Mouse (Mus musculus) B cell, adult (primary cell): ENCODE measurements around the gene Esp6. TPM values are rescaled to one million over a fixed set of nuclear protein-coding genes. Genes with fewer than 3 reads are reported as not detected.

ENCODE experiments used
- total RNA-seq: library from RNA; stranded (reverse); gene quantifications from 4 replicates; pipeline ENCODE4 v1.2.4, GENCODE M21; 2023; ENCODE audit not compliant: inconsistent age

Gene Esp6
- not detected in 4 replicates for total RNA-seq

GRCm38 (mm10) chr17:40561207-40561606, at the start of gene Esp6:
Gene Esp6 (plus strand): TSS chr17:40561507.

GRCm38 (mm10) chr17:40519818-40520217, 41.5 kb upstream of the Esp6 start, which contains the start of gene Esp8:
Gene Esp8 (plus strand): TSS chr17:40520022.

GRCm38 (mm10) chr17:40598294-40598693, 37.0 kb downstream of the Esp6 start, which contains the start of gene Esp4:
Gene Esp4 (plus strand): TSS chr17:40598594.

Other genes with a start within 250 kb of the Esp6 start
- not detected in 4 replicates for gene Crisp1, start 242.3 kb upstream of the Esp6 start, total RNA-seq
- not detected in 4 replicates for gene Esp8, start 41.5 kb upstream of the Esp6 start, total RNA-seq
- gene Esp4, start 37.1 kb downstream of the Esp6 start, total RNA-seq, result not detected in 4 replicates
- gene Esp3, start 70.6 kb downstream of the Esp6 start, total RNA-seq, result not detected in 4 replicates
- gene Esp1, start 165.6 kb downstream of the Esp6 start, total RNA-seq, result not detected in 4 replicates
- gene Crisp2, start 245.5 kb downstream of the Esp6 start, total RNA-seq, result not detected in 4 replicates
- gene Rhag, start 249.6 kb downstream of the Esp6 start, total RNA-seq, result not detected in 4 replicates